Mouse (Mus musculus): ENCODE data around the gene Lactbl1.

The Lactbl1 gene

GRCm38 (mm10) chr4:136622388-136622787, at the start of gene Lactbl1:
TSS of gene Lactbl1 (plus strand) at chr4:136622621.
- DNase-seq (ENCODE audit: low spot score in 2 of 2) = no peak

GRCm38 (mm10) chr4:136581885-136582284, 40.5 kb upstream of the Lactbl1 start:
- DNase-seq (ENCODE audit: low spot score in 2 of 2) = no peak

- DNase-seq (ENCODE audit: low spot score in 2 of 2) = no peak
Observed at GRCm38 (mm10) chr4:136587221-136587827, 35.1 kb upstream of the Lactbl1 start.

- DNase-seq (ENCODE audit: low spot score in 2 of 2) = no peak
Observed at GRCm38 (mm10) chr4:136588003-136588402, 34.4 kb upstream of the Lactbl1 start.

GRCm38 (mm10) chr4:136592111-136592510, 30.3 kb upstream of the Lactbl1 start:
- no peak for DNase-seq (ENCODE audit: low spot score in 2 of 2)

- DNase-seq (ENCODE audit: low spot score in 2 of 2) = no peak
Observed at GRCm38 (mm10) chr4:136594006-136594405, 28.4 kb upstream of the Lactbl1 start.

GRCm38 (mm10) chr4:136595221-136595620, 27.2 kb upstream of the Lactbl1 start:
- DNase-seq (ENCODE audit: low spot score in 2 of 2) = no peak

GRCm38 (mm10) chr4:136598268-136598876, 24.0 kb upstream of the Lactbl1 start:
- DNase-seq (ENCODE audit: low spot score in 2 of 2) = no peak

GRCm38 (mm10) chr4:136599869-136600268, 22.6 kb upstream of the Lactbl1 start:
- DNase-seq (ENCODE audit: low spot score in 2 of 2) = no peak

GRCm38 (mm10) chr4:136600536-136600935, 21.9 kb upstream of the Lactbl1 start:
- DNase-seq (ENCODE audit: low spot score in 2 of 2) = no peak

GRCm38 (mm10) chr4:136601476-136601875, 20.9 kb upstream of the Lactbl1 start:
- no peak for DNase-seq (ENCODE audit: low spot score in 2 of 2)

- DNase-seq (ENCODE audit: low spot score in 2 of 2) = peak; percentile 32 to 35
Observed at GRCm38 (mm10) chr4:136602018-136602554, 20.3 kb upstream of the Lactbl1 start.

- DNase-seq (ENCODE audit: low spot score in 2 of 2) = peak; percentile 86 to 98
Observed at GRCm38 (mm10) chr4:136602568-136602967, 19.9 kb upstream of the Lactbl1 start, which contains the start of gene Kdm1a. TSS of gene Kdm1a (minus strand) at chr4:136602723.

- DNase-seq (ENCODE audit: low spot score in 2 of 2) = no peak
Observed at GRCm38 (mm10) chr4:136605756-136606485, 16.5 kb upstream of the Lactbl1 start.

GRCm38 (mm10) chr4:136610387-136610856, 12.0 kb upstream of the Lactbl1 start, which contains the start of gene Tex46:
TSS of gene Tex46 (plus strand) at chr4:136610437.
- DNase-seq (ENCODE audit: low spot score in 2 of 2) = no peak

- no peak for DNase-seq (ENCODE audit: low spot score in 2 of 2)
Observed at GRCm38 (mm10) chr4:136613657-136614056, 8.8 kb upstream of the Lactbl1 start.

- DNase-seq (ENCODE audit: low spot score in 2 of 2) = peak in 1 of 2 experiments; percentile 61
Observed at GRCm38 (mm10) chr4:136621336-136621735, 1.1 kb upstream of the Lactbl1 start.

- no peak for DNase-seq (ENCODE audit: low spot score in 2 of 2)
Observed at GRCm38 (mm10) chr4:136621956-136622355, 465 bp upstream of the Lactbl1 start.

GRCm38 (mm10) chr4:136626590-136626989, 4.2 kb downstream of the Lactbl1 start:
- peak in 1 of 2 experiments; percentile 31 for DNase-seq (ENCODE audit: low spot score in 2 of 2)

- DNase-seq (ENCODE audit: low spot score in 2 of 2) = no peak
Observed at GRCm38 (mm10) chr4:136631237-136631994, 9.0 kb downstream of the Lactbl1 start.

GRCm38 (mm10) chr4:136635995-136636394, 13.6 kb downstream of the Lactbl1 start:
- DNase-seq (ENCODE audit: low spot score in 2 of 2) = no peak

GRCm38 (mm10) chr4:136636511-136636910, 14.1 kb downstream of the Lactbl1 start:
- no peak for DNase-seq (ENCODE audit: low spot score in 2 of 2)
